Mouse (Mus musculus): ENCODE results near the gene Myoz2. TPM values are rescaled to one million over a fixed set of nuclear protein-coding genes. Genes with fewer than 3 reads are reported as not detected.

Gene Myoz2
- polyA plus RNA-seq (2012) = not detected in 2 replicates

DNA sequence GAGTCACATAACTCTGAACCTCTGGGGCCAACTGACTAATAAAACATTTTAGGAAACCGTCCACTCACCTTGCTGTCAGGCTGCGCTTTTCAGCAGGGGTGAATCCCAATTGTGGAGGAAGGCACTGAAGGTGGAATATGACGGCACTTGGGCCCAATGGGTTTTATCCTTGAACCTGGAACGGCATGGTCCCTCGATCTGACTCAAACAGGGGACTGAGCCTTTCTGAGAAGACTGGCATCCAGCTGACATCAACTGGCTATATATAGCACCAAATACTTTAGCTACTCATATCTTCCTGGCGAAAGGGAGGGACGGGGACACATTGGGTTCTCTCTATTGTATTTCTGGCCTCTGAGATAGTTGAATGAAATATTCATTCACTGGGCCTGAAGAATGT is at the start of gene Myoz2:
Myoz2 (minus strand) TSS at position 264 of the 400 bp plus-strand sequence.
- TF ChIP-seq GATA1 (IDR thresholded peaks at IDR 0.05; ENCODE audit: low read length) = no peak

- no peak for TF ChIP-seq GATA1 (IDR thresholded peaks at IDR 0.05; ENCODE audit: low read length)
These were observed 46.9 kb upstream of the Myoz2 start for GRCm38 (mm10) chr3:123081665-123082064.

GRCm38 (mm10) chr3:123080943-123081342 is 46.1 kb upstream of the Myoz2 start:
- no peak for TF ChIP-seq GATA1 (IDR thresholded peaks at IDR 0.05; ENCODE audit: low read length)

DNA sequence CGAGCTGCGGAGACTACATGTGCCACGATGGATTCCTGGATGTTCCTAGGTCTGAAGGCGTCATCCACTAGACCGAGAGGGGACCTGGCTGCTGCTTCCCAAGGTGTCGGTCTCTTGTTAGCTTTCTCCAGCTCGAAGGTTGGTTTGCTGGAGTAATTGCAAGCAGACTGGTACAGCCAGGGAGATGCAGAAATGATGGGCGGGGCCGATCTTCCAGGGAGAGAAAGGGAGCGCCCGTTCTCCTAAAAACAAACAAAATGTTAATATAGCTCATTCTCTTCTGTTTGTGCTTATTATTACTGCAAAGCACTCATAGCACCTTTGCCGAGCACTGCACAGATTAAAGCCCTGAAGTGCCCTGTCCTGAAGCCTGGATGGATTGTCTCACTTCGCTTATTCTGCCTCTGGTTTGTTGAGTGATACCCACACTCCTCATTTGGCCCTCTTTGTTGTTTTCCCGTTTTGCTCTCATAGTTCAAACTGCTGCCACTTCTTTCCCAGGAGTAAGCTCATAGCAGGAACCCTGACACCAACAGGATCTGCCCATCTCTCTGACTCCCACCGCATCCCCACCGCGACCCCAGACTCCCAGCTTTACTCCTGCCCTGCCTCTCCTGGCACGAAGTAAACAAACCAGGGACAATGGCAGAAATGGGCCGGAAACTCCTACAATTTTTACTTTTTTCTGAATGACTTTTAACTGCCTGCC is 45.4 kb upstream of the Myoz2 start:
- no peak for TF ChIP-seq GATA1 (IDR thresholded peaks at IDR 0.05; ENCODE audit: low read length)

GRCm38 (mm10) chr3:123075759-123076158 is 40.9 kb upstream of the Myoz2 start:
- TF ChIP-seq GATA1 (IDR thresholded peaks at IDR 0.05; ENCODE audit: low read length) = no peak

- TF ChIP-seq GATA1 (IDR thresholded peaks at IDR 0.05; ENCODE audit: low read length) = no peak
These were observed 40.2 kb upstream of the Myoz2 start for GRCm38 (mm10) chr3:123075034-123075433.

- no peak for TF ChIP-seq GATA1 (IDR thresholded peaks at IDR 0.05; ENCODE audit: low read length)
These were observed 38.5 kb upstream of the Myoz2 start for GRCm38 (mm10) chr3:123073351-123073750.

GRCm38 (mm10) chr3:123072472-123072871 is 37.7 kb upstream of the Myoz2 start:
- TF ChIP-seq GATA1 (IDR thresholded peaks at IDR 0.05; ENCODE audit: low read length) = no peak

DNA sequence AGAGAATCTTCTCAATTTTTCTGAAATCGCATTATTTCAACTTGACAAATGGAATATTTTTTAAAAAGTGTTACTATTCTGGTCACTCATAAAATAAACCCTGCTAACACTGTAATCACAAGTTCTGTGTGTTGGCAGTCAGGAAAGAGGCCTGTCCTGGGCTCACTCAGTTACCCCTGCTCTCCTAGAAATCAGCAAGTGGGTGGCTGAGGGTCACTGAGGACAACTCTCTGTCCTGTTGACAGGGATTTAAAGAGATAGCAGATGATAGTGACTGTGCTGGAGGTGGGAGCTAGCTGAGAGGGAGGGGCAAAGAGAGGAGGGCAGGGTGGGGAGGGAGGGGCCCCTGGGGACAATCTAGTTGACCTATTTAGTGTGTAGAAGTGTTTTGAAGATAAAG is 36.2 kb upstream of the Myoz2 start:
- no peak for TF ChIP-seq GATA1 (IDR thresholded peaks at IDR 0.05; ENCODE audit: low read length)

- TF ChIP-seq GATA1 (IDR thresholded peaks at IDR 0.05; ENCODE audit: low read length) = no peak
These were observed 32.0 kb upstream of the Myoz2 start for GRCm38 (mm10) chr3:123066836-123067235.

- no peak for TF ChIP-seq GATA1 (IDR thresholded peaks at IDR 0.05; ENCODE audit: low read length)
These were observed 30.7 kb upstream of the Myoz2 start for GRCm38 (mm10) chr3:123065466-123065865.

- no peak for TF ChIP-seq GATA1 (IDR thresholded peaks at IDR 0.05; ENCODE audit: low read length)
These were observed 29.4 kb upstream of the Myoz2 start for GRCm38 (mm10) chr3:123064186-123064585.

DNA sequence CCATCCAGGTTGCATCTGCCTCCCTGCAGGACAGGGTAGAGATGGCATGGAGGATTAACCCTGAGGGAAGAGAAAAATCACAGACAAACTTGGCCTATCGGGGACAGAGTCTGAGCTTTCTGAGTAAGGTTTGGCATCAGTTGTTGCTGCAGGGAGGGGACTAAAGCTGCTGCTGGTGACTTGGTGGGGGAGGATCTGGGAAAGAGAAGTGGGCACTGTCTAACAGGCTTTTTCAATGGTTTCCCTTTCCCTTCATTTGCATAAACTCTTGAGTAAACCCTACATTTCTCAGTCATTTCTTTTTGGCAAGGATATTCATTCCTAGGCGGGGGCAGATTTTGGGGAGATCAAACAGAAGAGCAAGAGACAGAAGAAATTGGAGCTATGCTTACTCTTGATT is 27.1 kb upstream of the Myoz2 start:
- no peak for TF ChIP-seq GATA1 (IDR thresholded peaks at IDR 0.05; ENCODE audit: low read length)

DNA sequence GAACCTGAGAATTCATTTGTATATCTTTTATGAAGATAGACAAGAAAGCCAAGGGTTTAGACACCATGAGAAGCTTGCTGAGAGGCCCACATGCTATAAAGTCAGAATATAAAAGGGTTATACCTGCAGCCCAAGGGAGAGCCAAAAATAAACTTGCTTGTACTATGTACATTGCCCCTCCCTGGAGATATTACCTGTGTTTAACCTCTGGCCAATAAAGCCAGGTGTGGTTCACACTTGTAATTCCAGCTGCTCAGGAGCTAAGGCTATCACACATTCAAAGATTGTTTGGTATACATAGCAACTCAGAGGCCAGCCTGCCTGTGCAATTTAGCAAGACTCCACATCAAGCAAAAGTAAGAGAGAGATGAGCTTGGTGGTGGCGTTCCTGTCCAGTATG is 24.0 kb upstream of the Myoz2 start:
- TF ChIP-seq GATA1 (IDR thresholded peaks at IDR 0.05; ENCODE audit: low read length) = no peak

GRCm38 (mm10) chr3:123054178-123054577 is 19.4 kb upstream of the Myoz2 start:
- no peak for TF ChIP-seq GATA1 (IDR thresholded peaks at IDR 0.05; ENCODE audit: low read length)

DNA sequence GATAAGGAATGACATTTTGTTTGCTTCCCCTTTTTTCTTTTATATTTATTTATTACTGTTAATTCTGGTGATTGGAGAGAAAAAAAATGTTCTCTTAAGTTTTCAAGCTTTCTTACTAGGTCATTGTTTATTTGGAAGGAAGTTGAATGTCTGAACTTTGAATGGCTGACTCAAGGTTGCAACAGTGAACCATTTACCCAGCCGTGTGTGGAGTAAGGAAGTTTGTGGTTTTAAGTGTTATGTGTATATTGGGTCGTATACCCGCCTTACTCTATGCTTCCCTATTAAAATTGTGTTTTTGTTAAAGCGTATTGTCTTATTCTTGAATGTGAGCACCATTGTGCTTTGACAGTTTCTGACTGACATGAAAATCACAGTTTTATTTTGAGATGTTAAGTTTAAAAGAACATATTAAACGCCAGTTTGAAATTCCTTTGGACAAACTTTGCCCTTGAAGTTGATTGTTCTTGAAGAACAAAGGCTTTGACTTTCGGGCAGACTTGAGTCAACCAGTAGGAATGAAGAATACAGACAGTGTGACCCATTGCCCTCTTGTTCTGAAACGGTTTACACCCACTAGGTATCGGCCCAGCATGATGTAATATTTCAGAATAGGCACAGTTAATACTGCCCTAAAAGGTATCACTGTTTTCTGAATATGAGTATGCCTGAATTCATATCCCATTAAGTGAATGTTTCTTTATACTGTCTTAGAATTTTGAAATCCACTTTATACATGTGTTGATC is 18.6 kb upstream of the Myoz2 start:
- no peak for TF ChIP-seq GATA1 (IDR thresholded peaks at IDR 0.05; ENCODE audit: low read length)

- TF ChIP-seq GATA1 (IDR thresholded peaks at IDR 0.05; ENCODE audit: low read length) = no peak
These were observed 7.5 kb upstream of the Myoz2 start for GRCm38 (mm10) chr3:123042308-123042707.
